In genomic region chr7:98788721-98789120, GRCm38 (mm10) we compare ENCODE assay signal across 16 mouse cellular contexts. TPM values are rescaled to one million over a fixed set of nuclear protein-coding genes. Genes with fewer than 3 reads are reported as not detected.
DNase-seq lines count a peak whose midpoint lies in the region; ATAC-seq and TF ChIP-seq lines count a peak whose summit lies in the region.
"Had no signal": no experiment of that assay in that cellular context is flagged by ENCODE, and none has a peak within 500 bp of the region (broad histone marks: within the 10 kb centered on the region; RNA-seq: fewer than 3 reads in every experiment).

No protein-coding gene starts in this region.

- H3K4me1 ChIP-seq in stomach, postnatal 0 days (replicated peaks; ENCODE audit: control insufficient read depth, insufficient read depth), result 0 out of 2 replicates have a peak, but pooled peaks cover 9% of the 10 kb centered on the region
- H3K4me1 ChIP-seq in kidney, embryonic 16.5 days (ENCODE audit: insufficient read depth, low read length), result peaks cover 20% of the 10 kb centered on the region

- H3K27ac ChIP-seq in gastrocnemius, adult 2 months, result peak overlapping the region; percentile 64
- no peak overlapping the region for H3K27ac ChIP-seq in stomach, postnatal 0 days (replicated peaks)
- no peak overlapping the region for H3K27ac ChIP-seq in kidney, embryonic 16.5 days (ENCODE audit: low read length)
- H3K27ac ChIP-seq: embryonic facial prominence, embryonic 10.5 days; forebrain, embryonic 13.5 days; heart, embryonic 15.5 days; hindbrain, embryonic 15.5 days had no signal

- intact Hi-C loops in gastrocnemius, adult 2 months (cut with DNase I), result no loop called here

- no peak overlapping the region for H3K4me3 ChIP-seq in gastrocnemius, adult 2 months
- no peak overlapping the region for H3K4me3 ChIP-seq in stomach, postnatal 0 days (ENCODE audit: low read depth, low read length)
- no peak overlapping the region for H3K4me3 ChIP-seq in kidney, embryonic 16.5 days (ENCODE audit: low read length)
- H3K4me3 ChIP-seq: embryonic facial prominence, embryonic 10.5 days; forebrain, embryonic 13.5 days; heart, embryonic 15.5 days; hindbrain, embryonic 15.5 days had no signal

- no peak for DNase-seq in gastrocnemius, adult 2 months
- no peak for DNase-seq in gastrocnemius, postnatal 25 days
- peak; percentile 38 for DNase-seq in 416B (ENCODE audit: low read depth)
- DNase-seq in NIH3T3 (ENCODE audit: low read depth), result peak; percentile 50
- DNase-seq in stomach, postnatal 0 days (ENCODE audit: low spot score), result no peak
- no peak for DNase-seq in right cerebral cortex, adult 2 months (ENCODE audit: low spot score in 2 of 2)
- DNase-seq: cerebellum, adult 2 months; cerebellum, postnatal 10 days; kidney, adult 2 months had no signal

- no peak for TF ChIP-seq EP300 in stomach, postnatal 0 days (optimal IDR thresholded peaks at IDR 0.05)

- peak; percentile 54; the same call in 1 of the 2 replicates for ATAC-seq in stomach, postnatal 0 days (ENCODE audit: low FRiP score, low TSS enrichment)
- ATAC-seq in kidney, embryonic 16.5 days (ENCODE audit: low FRiP score, low TSS enrichment), result no peak
- ATAC-seq: forebrain, embryonic 13.5 days; intestine, embryonic 16.5 days had no signal

- no peaks in the 10 kb centered on the region for H3K27me3 ChIP-seq in stomach, postnatal 0 days (ENCODE audit: control insufficient read depth, insufficient read depth, low read length)
- no peaks in the 10 kb centered on the region for H3K27me3 ChIP-seq in kidney, embryonic 16.5 days (ENCODE audit: insufficient read depth, low read length)
- H3K27me3 ChIP-seq: heart, embryonic 15.5 days; hindbrain, embryonic 15.5 days had no signal

- H3K9me3 ChIP-seq in stomach, postnatal 0 days (ENCODE audit: control insufficient read depth, low read length), result no peaks in the 10 kb centered on the region
- no peaks in the 10 kb centered on the region for H3K9me3 ChIP-seq in kidney, embryonic 16.5 days (ENCODE audit: low read length)
- H3K9me3 ChIP-seq: embryonic facial prominence, embryonic 10.5 days; forebrain, embryonic 13.5 days; heart, embryonic 15.5 days; hindbrain, embryonic 15.5 days had no signal

- H3K9ac ChIP-seq in stomach, postnatal 0 days (ENCODE audit: low read length), result no peak overlapping the region
- H3K9ac ChIP-seq in kidney, embryonic 16.5 days (replicated peaks; ENCODE audit: low read length), result no peak overlapping the region
- H3K9ac ChIP-seq: forebrain, embryonic 13.5 days; heart, embryonic 15.5 days; hindbrain, embryonic 15.5 days had no signal

- H3K4me2 ChIP-seq in stomach, postnatal 0 days (replicated peaks; ENCODE audit: low read depth), result no peak overlapping the region
- no peak overlapping the region for H3K4me2 ChIP-seq in kidney, embryonic 16.5 days (replicated peaks; ENCODE audit: low read depth, low read length)
- H3K4me2 ChIP-seq: forebrain, embryonic 13.5 days; heart, embryonic 11.5 days; heart, embryonic 15.5 days; hindbrain, embryonic 15.5 days had no signal

- TF ChIP-seq CTCF in gastrocnemius, adult 2 months (IDR thresholded peaks at IDR 0.05), result no peak
- no peak for TF ChIP-seq CTCF in stomach, postnatal 0 days (IDR thresholded peaks at IDR 0.05; ENCODE audit: low read depth)

- 27% methylated on average over 7 of the region's 7 CpGs for WGBS in stomach, postnatal 0 days
- 72% methylated on average over 7 of the region's 7 CpGs for WGBS in kidney, embryonic 16.5 days

- H3K36me3 ChIP-seq in stomach, postnatal 0 days (ENCODE audit: control insufficient read depth, insufficient read depth, low read length), result no peaks in the 10 kb centered on the region
- no peaks in the 10 kb centered on the region for H3K36me3 ChIP-seq in kidney, embryonic 16.5 days (ENCODE audit: insufficient read depth, low read length)
- H3K36me3 ChIP-seq: embryonic facial prominence, embryonic 10.5 days; heart, embryonic 15.5 days; hindbrain, embryonic 15.5 days had no signal

RNA-seq across cellular contexts. Expression of gene Wnt11, which starts 46.2 kb away (rescaled TPM):
- 1 to 10 TPM; 5.3 to 8.3 TPM for total RNA-seq in gastrocnemius, adult 2 months (2021)
- 1 to 10 TPM; 5.7 to 6.6 TPM for total RNA-seq in gastrocnemius, postnatal 25 days (2021)
- polyA plus RNA-seq in stomach, postnatal 0 days (2015; fragmentation: Nextera tagmentation; extraction: Ambion mirVana), result 9.7 and 10.8 TPM in 2 replicates
- 32.4 and 33.3 TPM in 2 replicates for polyA plus RNA-seq in kidney, embryonic 16.5 days (2015; fragmentation: Nextera tagmentation; extraction: Ambion mirVana)

Comparison
In these comparisons a context has a peak if more than half of its experiments do, and no peak if none do; other contexts are left out.
1. DNase-seq: peak in 416B (single experiment) and NIH3T3 (single experiment); none in gastrocnemius, adult 2 months (single experiment), gastrocnemius, postnatal 25 days (single experiment), stomach, postnatal 0 days (single experiment) and right cerebral cortex, adult 2 months (0 of 2).